Mouse (Mus musculus) urinary bladder, postnatal 36 days (tissue): ENCODE measurements around the gene Rdh12.

Experiments used
- DNase-seq, 2 experiments: peaks; one replicate each; pipeline ENCODE4 v3.0.0; 2022; ENCODE audit warnings: low spot score in 2 of 2, mixed read lengths in 1 of 2

The Rdh12 gene

DNA sequence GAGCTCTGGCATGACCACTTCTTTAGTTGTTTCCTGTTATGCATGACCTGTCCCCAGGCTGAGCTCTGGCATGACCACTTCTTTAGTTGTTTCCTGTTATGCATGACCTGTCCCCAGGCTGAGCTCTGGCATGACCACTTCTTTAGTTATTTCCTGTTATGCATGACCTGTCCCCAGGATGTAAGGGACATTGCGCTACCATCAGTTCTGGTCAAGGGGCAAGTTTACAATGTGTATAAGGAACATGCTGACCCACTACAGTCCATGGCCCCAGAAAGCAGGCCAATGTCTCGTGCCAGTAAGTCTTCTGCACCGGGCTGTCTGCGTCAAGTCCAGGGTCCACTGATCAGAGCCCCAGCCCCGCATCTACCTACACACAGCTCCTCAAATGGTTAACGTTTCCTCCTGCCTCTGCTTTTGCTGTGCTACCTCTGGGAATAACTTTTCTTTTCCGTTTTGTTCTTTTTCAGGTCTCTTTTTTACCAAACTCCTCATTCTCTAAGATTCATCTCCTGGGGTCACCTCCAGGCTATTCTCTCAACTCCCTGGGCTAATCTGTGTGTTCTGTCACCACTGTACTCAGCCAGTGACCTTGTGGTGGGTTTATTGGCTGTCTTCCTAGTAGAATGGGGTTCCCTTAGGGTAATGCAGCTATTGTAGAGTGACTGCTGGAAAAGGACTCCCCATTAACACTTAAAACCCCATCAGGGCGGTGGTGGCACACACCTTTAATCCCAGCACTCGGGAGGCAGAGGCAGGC lies 44.8 kb downstream of the Rdh12 start:
- no peak for DNase-seq

DNA sequence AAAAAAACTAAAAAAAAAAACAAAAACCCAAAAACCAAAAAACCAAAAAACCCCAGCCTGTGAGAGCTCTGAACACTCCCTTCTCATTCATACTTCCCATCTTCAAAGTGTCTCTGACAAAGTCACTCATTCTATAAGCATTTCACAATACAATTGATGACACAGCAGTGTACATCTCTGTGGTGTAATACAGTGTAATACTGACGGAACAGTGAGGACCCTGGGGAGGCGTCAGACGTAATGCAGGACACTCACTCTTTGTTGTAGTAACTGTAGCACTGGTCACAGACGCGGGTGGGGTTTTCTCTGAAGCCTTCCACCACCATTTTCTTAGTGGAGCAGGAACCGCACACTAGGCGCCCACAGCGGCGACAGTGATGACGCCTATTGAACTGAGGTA lies 46.3 kb downstream of the Rdh12 start:
- DNase-seq: no peak

DNA sequence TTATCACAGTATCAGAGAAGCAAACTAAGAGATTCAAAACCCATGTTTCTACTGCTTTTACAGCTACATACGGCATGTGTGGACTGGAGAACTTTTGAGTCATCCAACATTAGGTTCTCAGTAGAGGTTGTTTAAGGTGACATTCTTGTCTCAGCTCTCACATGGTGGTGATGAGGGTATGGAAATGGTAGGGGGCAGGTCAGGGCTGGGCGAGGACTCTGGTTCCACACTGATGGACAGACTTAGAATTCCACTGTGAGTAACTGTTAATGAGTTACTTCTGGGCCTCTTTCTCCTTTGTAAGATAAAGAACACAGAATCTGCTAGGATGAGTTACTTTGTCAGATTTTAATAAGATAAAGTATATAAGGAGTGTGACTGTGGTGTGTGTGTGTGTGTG lies 51.4 kb downstream of the Rdh12 start:
- no peak for DNase-seq

DNA sequence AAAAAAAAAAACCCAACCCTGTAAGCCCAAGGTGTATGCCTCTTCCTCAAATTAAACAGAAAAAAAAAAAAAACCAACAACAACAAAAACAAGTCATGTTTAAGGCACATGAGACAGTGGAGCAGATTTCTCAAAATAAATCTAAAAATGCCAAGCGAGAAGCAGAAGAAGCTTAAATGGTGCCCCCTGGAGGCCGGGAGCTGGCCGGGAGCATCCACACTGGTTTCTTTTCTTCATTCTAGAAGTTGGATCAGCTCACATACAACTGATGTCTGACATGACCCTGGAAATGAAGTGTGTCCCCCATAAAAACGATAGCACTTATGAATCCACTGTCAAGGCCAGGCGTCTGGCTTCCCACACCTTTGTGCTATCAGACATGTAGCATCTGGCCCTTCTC lies 52.3 kb downstream of the Rdh12 start:
- DNase-seq: no peak
